Mouse (Mus musculus) intestine, embryonic 16.5 days (tissue): ENCODE measurements at regions not wholly inside any gene's neighbourhood (a gene's known extent, or its start where the extent isn't known, plus 50 kb on each side); places are given as distances from the start of the nearest gene placed in this dataset.

Source experiments
- ATAC-seq: fragments of 200-750 bp; cut with Nextera tagmentation; 2 replicates; pipeline ENCODE4 v1.8.0; 2017; ENCODE audit warnings: moderate TSS enrichment, moderate library complexity
- H3K27ac ChIP-seq: fragments of 300-500 bp; sonication (generic); 2 replicates; pipeline ENCODE4 v1.5.1; 2014; ENCODE audit warnings: mild to moderate bottlenecking, low read length
- H3K27me3 ChIP-seq: fragments of 300-500 bp; sonication (generic); replicated peaks from 2 replicates; pipeline ENCODE4 v1.6.1; 2014; ENCODE audit warnings: low read length, control low read depth, mixed read lengths; ENCODE audit not compliant: control insufficient read depth, insufficient read depth
- H3K36me3 ChIP-seq: fragments of 300-500 bp; sonication (generic); 2 replicates; pipeline ENCODE4 v1.6.1; 2014; ENCODE audit warnings: low read length, control low read depth; ENCODE audit not compliant: control insufficient read depth, insufficient read depth
- H3K4me1 ChIP-seq: fragments of 300-500 bp; sonication (generic); 2 replicates; pipeline ENCODE4 v1.6.1; 2014; ENCODE audit warnings: low read length, control low read depth, mixed read lengths; ENCODE audit not compliant: control insufficient read depth, insufficient read depth
- H3K4me2 ChIP-seq: fragments of 300-500 bp; sonication (generic); 2 replicates; pipeline ENCODE4 v1.6.1; 2014; ENCODE audit warnings: low read depth, low read length, control low read depth
- H3K4me3 ChIP-seq: fragments of 300-500 bp; sonication (generic); 2 replicates; pipeline ENCODE4 v1.5.1; 2014; ENCODE audit warnings: mild to moderate bottlenecking, low read length
- H3K9ac ChIP-seq: fragments of 300-500 bp; sonication (generic); 2 replicates; pipeline ENCODE4 v1.6.1; 2014; ENCODE audit warnings: low read depth, low read length
- H3K9me3 ChIP-seq: fragments of 300-500 bp; sonication (generic); 2 replicates; pipeline ENCODE4 v1.6.1; 2016; ENCODE audit warnings: low read length, control low read depth; ENCODE audit not compliant: control insufficient read depth
- WGBS: fragments of 180-500 bp; shearing (Covaris S2); extraction: QIAGEN DNeasy Blood & Tissue Kit; methylation state at CpG from one replicate; pipeline ENCODE4 v1.1.7; 2014; 5-methylcytosine and 5-hydroxymethylcytosine counted together

GRCm38 (mm10) chr5:54200032-54200431 is 201.7 kb downstream of the Stim2 start:
- no peak overlapping the region for H3K4me2 ChIP-seq
- ATAC-seq, result no peak
- no peaks in the 10 kb centered on the region for H3K27me3 ChIP-seq
- no peak overlapping the region for H3K27ac ChIP-seq
- H3K36me3 ChIP-seq, result no peaks in the 10 kb centered on the region
- H3K4me1 ChIP-seq, result 0 out of 2 replicates have a peak, but pooled peaks cover under 1% of the 10 kb centered on the region
- WGBS, result 74% methylated on average over 3 of the region's 3 CpGs
- H3K4me3 ChIP-seq, result no peak overlapping the region
- no peak overlapping the region for H3K9ac ChIP-seq
- no peaks in the 10 kb centered on the region for H3K9me3 ChIP-seq

DNA sequence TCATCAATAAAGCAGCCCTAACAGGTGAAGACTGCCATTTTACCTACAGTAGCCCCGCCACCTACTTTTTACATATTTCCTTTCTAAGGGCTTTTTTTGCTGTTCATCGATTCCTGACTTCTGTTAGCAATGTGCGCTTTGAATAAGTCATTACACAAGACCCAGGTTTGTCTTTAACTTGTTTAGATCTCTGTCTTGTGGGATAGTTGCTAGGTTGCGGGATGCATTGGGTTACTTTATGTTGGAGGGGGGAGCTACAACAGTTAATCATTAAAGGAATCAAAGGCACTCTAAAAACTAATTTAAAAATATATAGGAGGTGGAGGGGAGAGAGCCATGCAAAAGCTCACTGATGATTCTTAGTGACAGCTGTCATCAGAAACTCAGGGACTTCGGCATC is 202.3 kb downstream of the Stim2 start:
- Histone ChIP-seq H3K9ac (no peak overlapping the region), H3K9me3 (no peaks in the 10 kb centered on the region), H3K27me3 (no peaks in the 10 kb centered on the region), H3K4me1 (no peaks in the 10 kb centered on the region), H3K4me3 (no peak overlapping the region), H3K36me3 (no peaks in the 10 kb centered on the region), H3K4me2 (no peak overlapping the region), H3K27ac (no peak overlapping the region)
- WGBS, result 76% methylated on average over 5 of the region's 5 CpGs
- ATAC-seq, result no peak

- H3K27ac ChIP-seq, result no peak overlapping the region
These were observed 213.2 kb downstream of the Stim2 start for GRCm38 (mm10) chr5:54211457-54211856.

GRCm38 (mm10) chr5:54212038-54212589 is 213.8 kb downstream of the Stim2 start:
- WGBS, result 48% methylated on average over 5 of the region's 5 CpGs
- Histone ChIP-seq H3K9ac (no peak overlapping the region), H3K9me3 (no peaks in the 10 kb centered on the region), H3K4me3 (no peak overlapping the region), H3K4me1 (no peaks in the 10 kb centered on the region), H3K36me3 (no peaks in the 10 kb centered on the region), H3K4me2 (no peak overlapping the region), H3K27ac (no peak overlapping the region), H3K27me3 (no peaks in the 10 kb centered on the region)
- ATAC-seq, result no peak

More at GRCm38 (mm10) chr5:54211457-54211856, 213.2 kb downstream of the Stim2 start:
- no peaks in the 10 kb centered on the region for H3K36me3 ChIP-seq
- no peaks in the 10 kb centered on the region for H3K9me3 ChIP-seq
- ATAC-seq, result no peak
- H3K4me2 ChIP-seq, result no peak overlapping the region
- no peak overlapping the region for H3K9ac ChIP-seq
- H3K27me3 ChIP-seq, result no peaks in the 10 kb centered on the region
- H3K4me1 ChIP-seq, result no peaks in the 10 kb centered on the region
- no peak overlapping the region for H3K4me3 ChIP-seq

DNA sequence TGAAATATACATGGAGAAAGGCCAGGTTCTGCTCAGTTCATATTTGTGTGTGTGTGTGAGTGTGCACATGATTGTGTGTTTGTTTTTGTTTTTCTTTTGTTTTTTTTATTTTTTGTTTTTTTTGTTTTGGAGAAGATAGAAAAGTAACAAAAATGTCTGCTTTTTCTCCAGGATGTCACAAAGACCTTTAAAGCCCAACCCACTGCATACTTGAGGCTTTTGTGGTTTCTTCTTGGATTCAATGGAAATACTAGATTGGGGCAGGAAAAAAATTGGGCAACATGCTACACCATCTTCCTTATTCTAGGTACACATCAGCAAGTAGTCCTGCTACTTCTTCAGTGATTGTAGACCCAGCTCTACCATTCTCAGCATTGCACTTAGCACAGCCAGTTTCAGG is 226.7 kb downstream of the Stim2 start:
- Histone ChIP-seq H3K4me1 (no peaks in the 10 kb centered on the region), H3K27me3 (no peaks in the 10 kb centered on the region), H3K4me3 (no peak overlapping the region), H3K9me3 (no peaks in the 10 kb centered on the region), H3K9ac (no peak overlapping the region), H3K4me2 (no peak overlapping the region), H3K36me3 (no peaks in the 10 kb centered on the region), H3K27ac (no peak overlapping the region)
- no peak for ATAC-seq

GRCm38 (mm10) chr5:54234580-54234979 is 236.3 kb downstream of the Stim2 start:
- H3K9ac ChIP-seq, result no peak overlapping the region
- H3K27me3 ChIP-seq, result no peaks in the 10 kb centered on the region
- H3K4me1 ChIP-seq, result no peaks in the 10 kb centered on the region
- H3K4me3 ChIP-seq, result no peak overlapping the region
- ATAC-seq, result no peak
- no peaks in the 10 kb centered on the region for H3K36me3 ChIP-seq
- WGBS, result 66% methylated on average over 1 of the region's 1 CpGs
- no peak overlapping the region for H3K27ac ChIP-seq
- no peaks in the 10 kb centered on the region for H3K9me3 ChIP-seq
- no peak overlapping the region for H3K4me2 ChIP-seq

- H3K4me1 ChIP-seq, result no peaks in the 10 kb centered on the region
- no peak overlapping the region for H3K27ac ChIP-seq
- H3K4me3 ChIP-seq, result no peak overlapping the region
- H3K27me3 ChIP-seq, result no peaks in the 10 kb centered on the region
- no peak for ATAC-seq
- no peak overlapping the region for H3K4me2 ChIP-seq
- H3K9ac ChIP-seq, result no peak overlapping the region
- no peaks in the 10 kb centered on the region for H3K36me3 ChIP-seq
- 62% methylated on average over 6 of the region's 6 CpGs for WGBS
- H3K9me3 ChIP-seq, result no peaks in the 10 kb centered on the region
These were observed 236.9 kb downstream of the Stim2 start for GRCm38 (mm10) chr5:54235226-54235625.

DNA sequence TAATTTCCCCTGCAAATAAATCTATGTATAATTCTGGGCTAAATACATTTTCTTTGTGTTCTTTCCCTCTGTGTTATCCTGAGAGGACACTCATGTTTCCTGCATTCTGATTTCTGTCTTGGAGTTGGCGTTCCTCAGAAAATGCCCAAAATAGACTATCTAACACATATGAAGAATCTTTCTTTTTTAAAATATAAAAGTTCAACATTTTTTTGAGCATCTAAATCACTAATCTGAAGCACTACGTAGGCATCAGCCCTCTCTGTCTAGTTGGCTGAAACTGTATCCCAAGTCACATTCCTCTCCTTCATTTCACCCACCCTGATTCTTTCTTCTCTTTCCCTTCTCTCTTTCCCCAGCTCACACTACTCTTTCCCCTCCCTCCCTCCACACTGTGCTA is 238.9 kb downstream of the Stim2 start:
- no peaks in the 10 kb centered on the region for H3K36me3 ChIP-seq
- H3K9ac ChIP-seq, result no peak overlapping the region
- no peak for ATAC-seq
- no peak overlapping the region for H3K4me3 ChIP-seq
- WGBS, result 90% methylated on average over 2 of the region's 2 CpGs
- H3K27ac ChIP-seq, result no peak overlapping the region
- H3K9me3 ChIP-seq, result no peaks in the 10 kb centered on the region
- H3K27me3 ChIP-seq, result no peaks in the 10 kb centered on the region
- no peaks in the 10 kb centered on the region for H3K4me1 ChIP-seq
- H3K4me2 ChIP-seq, result no peak overlapping the region

DNA sequence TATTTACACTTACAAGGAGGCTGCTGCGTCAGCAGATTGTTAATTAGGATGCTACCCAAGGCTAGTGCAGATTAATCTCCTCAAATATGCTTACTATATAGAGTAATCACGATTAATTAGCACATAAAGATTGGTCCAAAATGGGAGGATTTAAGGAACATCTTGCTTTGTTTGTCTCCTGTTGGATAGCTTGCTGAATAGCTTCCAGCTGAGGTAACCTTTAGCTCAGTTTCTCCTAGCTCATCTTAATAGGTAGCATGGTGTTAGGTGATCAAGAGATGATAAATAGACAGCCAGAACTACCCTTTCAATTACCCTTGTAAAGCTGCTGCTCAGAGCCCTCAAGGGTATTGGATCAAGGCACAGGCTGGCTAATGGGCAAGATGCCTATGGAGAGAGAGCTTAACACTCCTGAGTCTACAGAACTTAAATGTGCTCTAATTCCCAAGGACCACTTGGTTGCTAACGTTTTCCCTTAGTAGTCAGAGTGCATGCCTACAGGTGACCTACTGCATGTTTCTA is 240.4 kb downstream of the Stim2 start:
- WGBS, result 76% methylated on average over 3 of the region's 3 CpGs
- Histone ChIP-seq H3K4me3 (no peak overlapping the region), H3K9ac (no peak overlapping the region), H3K36me3 (no peaks in the 10 kb centered on the region), H3K9me3 (no peaks in the 10 kb centered on the region), H3K4me2 (no peak overlapping the region), H3K27ac (no peak overlapping the region), H3K4me1 (no peaks in the 10 kb centered on the region), H3K27me3 (no peaks in the 10 kb centered on the region)
- no peak for ATAC-seq

DNA sequence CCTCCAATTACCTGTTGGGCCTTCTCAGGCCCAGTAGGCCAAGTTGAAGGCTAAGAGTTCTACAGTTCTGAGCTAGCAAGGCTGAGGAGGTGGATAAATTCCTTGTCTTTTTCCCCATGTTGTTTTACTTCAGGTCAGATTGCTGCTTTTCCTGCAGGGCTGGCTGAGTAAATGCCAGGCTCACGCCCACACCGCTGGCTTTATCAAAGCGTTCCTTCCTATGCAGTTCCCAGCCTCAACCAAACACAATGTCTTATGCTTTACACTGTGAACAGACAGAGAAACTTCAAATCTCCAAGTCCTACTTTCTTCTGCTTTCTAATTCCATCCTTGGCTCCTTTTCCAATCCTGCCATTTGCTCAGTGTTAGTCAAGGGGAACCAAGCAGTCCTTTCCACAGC is 241.3 kb downstream of the Stim2 start:
- no peak overlapping the region for H3K4me2 ChIP-seq
- H3K27ac ChIP-seq, result no peak overlapping the region
- 90% methylated on average over 3 of the region's 3 CpGs for WGBS
- no peaks in the 10 kb centered on the region for H3K9me3 ChIP-seq
- H3K4me3 ChIP-seq, result no peak overlapping the region
- H3K9ac ChIP-seq, result no peak overlapping the region
- H3K4me1 ChIP-seq, result no peaks in the 10 kb centered on the region
- H3K27me3 ChIP-seq, result no peaks in the 10 kb centered on the region
- ATAC-seq, result no peak
- no peaks in the 10 kb centered on the region for H3K36me3 ChIP-seq
